Mouse (Mus musculus): ENCODE data around the gene Tmc3. TPM values are rescaled to one million over a fixed set of nuclear protein-coding genes. Genes with fewer than 3 reads are reported as not detected.

Gene Tmc3
- polyA plus RNA-seq, 1 experiment from 2014 or later: 0.17 TPM

- Histone ChIP-seq H3K27me3 (ENCODE audit: control insufficient read depth, insufficient read depth, low read length) (no peaks in the 10 kb centered on the region), H3K36me3 (ENCODE audit: control insufficient read depth, insufficient read depth, low read length) (no peaks in the 10 kb centered on the region), H3K4me3 (ENCODE audit: low read depth, low read length) (no peak overlapping the region), H3K27ac (ENCODE audit: low read depth, low read length) (no peak overlapping the region), H3K9ac (replicated peaks; ENCODE audit: low read depth, low read length) (no peak overlapping the region), H3K4me1 (ENCODE audit: control insufficient read depth, insufficient read depth, low read length) (no peaks in the 10 kb centered on the region), H3K9me3 (ENCODE audit: control insufficient read depth, low read length) (no peaks in the 10 kb centered on the region), H3K4me2 (ENCODE audit: low read depth, low read length) (no peak overlapping the region)
- no peak for ATAC-seq (ENCODE audit: low read depth)
- WGBS: 86% methylated on average over 3 of the region's 3 CpGs
Measured at GRCm38 (mm10) chr7:83559495-83559894, 25.2 kb upstream of the Tmc3 start.

GRCm38 (mm10) chr7:83561849-83562248, 22.9 kb upstream of the Tmc3 start:
- H3K4me1 ChIP-seq (ENCODE audit: control insufficient read depth, insufficient read depth, low read length): no peaks in the 10 kb centered on the region
- H3K4me2 ChIP-seq (ENCODE audit: low read depth, low read length): no peak overlapping the region
- no peak overlapping the region for H3K27ac ChIP-seq (ENCODE audit: low read depth, low read length)
- H3K9me3 ChIP-seq (ENCODE audit: control insufficient read depth, low read length): no peaks in the 10 kb centered on the region
- no peaks in the 10 kb centered on the region for H3K36me3 ChIP-seq (ENCODE audit: control insufficient read depth, insufficient read depth, low read length)
- H3K9ac ChIP-seq (replicated peaks; ENCODE audit: low read depth, low read length): no peak overlapping the region
- whole genome bisulfite sequencing: 31% methylated on average over 3 of the region's 3 CpGs
- ATAC-seq (ENCODE audit: low read depth): no peak
- H3K4me3 ChIP-seq (ENCODE audit: low read depth, low read length): no peak overlapping the region
- no peaks in the 10 kb centered on the region for H3K27me3 ChIP-seq (ENCODE audit: control insufficient read depth, insufficient read depth, low read length)

- no peak overlapping the region for H3K4me3 ChIP-seq (ENCODE audit: low read depth, low read length)
- no peak for ATAC-seq (ENCODE audit: low read depth)
- H3K9ac ChIP-seq (replicated peaks; ENCODE audit: low read depth, low read length): no peak overlapping the region
- H3K9me3 ChIP-seq (ENCODE audit: control insufficient read depth, low read length): no peaks in the 10 kb centered on the region
- H3K4me2 ChIP-seq (ENCODE audit: low read depth, low read length): no peak overlapping the region
- no peaks in the 10 kb centered on the region for H3K4me1 ChIP-seq (ENCODE audit: control insufficient read depth, insufficient read depth, low read length)
- H3K36me3 ChIP-seq (ENCODE audit: control insufficient read depth, insufficient read depth, low read length): no peaks in the 10 kb centered on the region
- no peaks in the 10 kb centered on the region for H3K27me3 ChIP-seq (ENCODE audit: control insufficient read depth, insufficient read depth, low read length)
- H3K27ac ChIP-seq (ENCODE audit: low read depth, low read length): no peak overlapping the region
- WGBS: 72% methylated on average over 12 of the region's 12 CpGs
Measured at GRCm38 (mm10) chr7:83564635-83565291, 20.0 kb upstream of the Tmc3 start.

GRCm38 (mm10) chr7:83565976-83566375, 18.8 kb upstream of the Tmc3 start:
- ATAC-seq (ENCODE audit: low read depth): no peak
- WGBS: 40% methylated on average over 7 of the region's 7 CpGs
- Histone ChIP-seq H3K36me3 (ENCODE audit: control insufficient read depth, insufficient read depth, low read length) (no peaks in the 10 kb centered on the region), H3K9ac (replicated peaks; ENCODE audit: low read depth, low read length) (no peak overlapping the region), H3K4me3 (ENCODE audit: low read depth, low read length) (no peak overlapping the region), H3K4me2 (ENCODE audit: low read depth, low read length) (no peak overlapping the region), H3K27me3 (ENCODE audit: control insufficient read depth, insufficient read depth, low read length) (no peaks in the 10 kb centered on the region), H3K4me1 (ENCODE audit: control insufficient read depth, insufficient read depth, low read length) (no peaks in the 10 kb centered on the region), H3K27ac (ENCODE audit: low read depth, low read length) (no peak overlapping the region), H3K9me3 (ENCODE audit: control insufficient read depth, low read length) (no peaks in the 10 kb centered on the region)

GRCm38 (mm10) chr7:83567841-83568500, 16.8 kb upstream of the Tmc3 start:
- ATAC-seq (ENCODE audit: low read depth): no peak
- H3K27me3 ChIP-seq (ENCODE audit: control insufficient read depth, insufficient read depth, low read length): no peaks in the 10 kb centered on the region
- no peak overlapping the region for H3K4me2 ChIP-seq (ENCODE audit: low read depth, low read length)
- no peaks in the 10 kb centered on the region for H3K36me3 ChIP-seq (ENCODE audit: control insufficient read depth, insufficient read depth, low read length)
- no peak overlapping the region for H3K9ac ChIP-seq (replicated peaks; ENCODE audit: low read depth, low read length)
- H3K4me3 ChIP-seq (ENCODE audit: low read depth, low read length): no peak overlapping the region
- no peak overlapping the region for H3K27ac ChIP-seq (ENCODE audit: low read depth, low read length)
- no peaks in the 10 kb centered on the region for H3K4me1 ChIP-seq (ENCODE audit: control insufficient read depth, insufficient read depth, low read length)
- H3K9me3 ChIP-seq (ENCODE audit: control insufficient read depth, low read length): no peaks in the 10 kb centered on the region
- 55% methylated on average over 16 of the region's 16 CpGs for WGBS

- H3K27me3 ChIP-seq (ENCODE audit: control insufficient read depth, insufficient read depth, low read length): no peaks in the 10 kb centered on the region
- H3K4me2 ChIP-seq (ENCODE audit: low read depth, low read length): no peak overlapping the region
- H3K27ac ChIP-seq (ENCODE audit: low read depth, low read length): no peak overlapping the region
- H3K4me1 ChIP-seq (ENCODE audit: control insufficient read depth, insufficient read depth, low read length): no peaks in the 10 kb centered on the region
- no peak overlapping the region for H3K4me3 ChIP-seq (ENCODE audit: low read depth, low read length)
- no peaks in the 10 kb centered on the region for H3K9me3 ChIP-seq (ENCODE audit: control insufficient read depth, low read length)
- no peak for ATAC-seq (ENCODE audit: low read depth)
- H3K9ac ChIP-seq (replicated peaks; ENCODE audit: low read depth, low read length): no peak overlapping the region
- H3K36me3 ChIP-seq (ENCODE audit: control insufficient read depth, insufficient read depth, low read length): no peaks in the 10 kb centered on the region
- 93% methylated on average over 2 of the region's 2 CpGs for WGBS
Measured at GRCm38 (mm10) chr7:83568815-83569214, 15.9 kb upstream of the Tmc3 start.

GRCm38 (mm10) chr7:83569436-83569835, 15.3 kb upstream of the Tmc3 start:
- Histone ChIP-seq H3K4me1 (ENCODE audit: control insufficient read depth, insufficient read depth, low read length) (no peaks in the 10 kb centered on the region), H3K27me3 (ENCODE audit: control insufficient read depth, insufficient read depth, low read length) (no peaks in the 10 kb centered on the region), H3K4me3 (ENCODE audit: low read depth, low read length) (no peak overlapping the region), H3K9me3 (ENCODE audit: control insufficient read depth, low read length) (no peaks in the 10 kb centered on the region), H3K27ac (ENCODE audit: low read depth, low read length) (no peak overlapping the region), H3K4me2 (ENCODE audit: low read depth, low read length) (no peak overlapping the region), H3K9ac (replicated peaks; ENCODE audit: low read depth, low read length) (no peak overlapping the region), H3K36me3 (ENCODE audit: control insufficient read depth, insufficient read depth, low read length) (no peaks in the 10 kb centered on the region)
- WGBS: 93% methylated on average over 2 of the region's 2 CpGs
- no peak for ATAC-seq (ENCODE audit: low read depth)

- Histone ChIP-seq H3K27me3 (ENCODE audit: control insufficient read depth, insufficient read depth, low read length) (no peaks in the 10 kb centered on the region), H3K4me3 (ENCODE audit: low read depth, low read length) (no peak overlapping the region), H3K9ac (replicated peaks; ENCODE audit: low read depth, low read length) (no peak overlapping the region), H3K4me1 (ENCODE audit: control insufficient read depth, insufficient read depth, low read length) (no peaks in the 10 kb centered on the region), H3K9me3 (ENCODE audit: control insufficient read depth, low read length) (no peaks in the 10 kb centered on the region), H3K27ac (ENCODE audit: low read depth, low read length) (no peak overlapping the region), H3K4me2 (ENCODE audit: low read depth, low read length) (no peak overlapping the region), H3K36me3 (ENCODE audit: control insufficient read depth, insufficient read depth, low read length) (no peaks in the 10 kb centered on the region)
- no peak for ATAC-seq (ENCODE audit: low read depth)
- WGBS: 72% methylated on average over 4 of the region's 4 CpGs
Measured at GRCm38 (mm10) chr7:83571077-83571476, 13.7 kb upstream of the Tmc3 start.

GRCm38 (mm10) chr7:83571901-83572300, 12.8 kb upstream of the Tmc3 start:
- ATAC-seq (ENCODE audit: low read depth): no peak
- Histone ChIP-seq H3K9me3 (ENCODE audit: control insufficient read depth, low read length) (no peaks in the 10 kb centered on the region), H3K27ac (ENCODE audit: low read depth, low read length) (no peak overlapping the region), H3K27me3 (ENCODE audit: control insufficient read depth, insufficient read depth, low read length) (no peaks in the 10 kb centered on the region), H3K4me1 (ENCODE audit: control insufficient read depth, insufficient read depth, low read length) (no peaks in the 10 kb centered on the region), H3K4me3 (ENCODE audit: low read depth, low read length) (no peak overlapping the region), H3K9ac (replicated peaks; ENCODE audit: low read depth, low read length) (no peak overlapping the region), H3K36me3 (ENCODE audit: control insufficient read depth, insufficient read depth, low read length) (no peaks in the 10 kb centered on the region), H3K4me2 (ENCODE audit: low read depth, low read length) (no peak overlapping the region)
- 62% methylated on average over 3 of the region's 3 CpGs for WGBS
